Mouse (Mus musculus): ENCODE measurements at regions not wholly inside any gene's neighbourhood (a gene's known extent, or its start where the extent isn't known, plus 50 kb on each side); places are given as distances from the start of the nearest gene placed in this dataset.

GRCm38 (mm10) chr15:5580416-5580815 is 336.4 kb upstream of the Ptger4 start:
- in situ Hi-C loops (cut with MboI, MseI) = no loop called here

- in situ Hi-C loops (cut with MboI, MseI) = no loop called here
Measured at GRCm38 (mm10) chr15:5584381-5584780, 340.4 kb upstream of the Ptger4 start.

GRCm38 (mm10) chr15:5604732-5605266 is 360.8 kb upstream of the Ptger4 start:
- in situ Hi-C loops (cut with MboI, MseI) = no loop called here

GRCm38 (mm10) chr15:5607533-5607932 is 363.5 kb upstream of the Ptger4 start:
- in situ Hi-C loops (cut with MboI, MseI) = no loop called here

- in situ Hi-C loops (cut with MboI, MseI) = no loop called here
Measured at GRCm38 (mm10) chr15:5623021-5623420, 379.0 kb upstream of the Ptger4 start.

GRCm38 (mm10) chr15:5625367-5625766 is 381.4 kb upstream of the Ptger4 start:
- in situ Hi-C loops (cut with MboI, MseI) = no loop called here

GRCm38 (mm10) chr15:5646673-5647072 is 402.7 kb upstream of the Ptger4 start:
- in situ Hi-C loops (cut with MboI, MseI) = no loop called here

GRCm38 (mm10) chr15:5658796-5659195 is 414.8 kb upstream of the Ptger4 start:
- in situ Hi-C loops (cut with MboI, MseI) = no loop called here

- in situ Hi-C loops (cut with MboI, MseI) = no loop called here
Measured at GRCm38 (mm10) chr15:5660819-5661218, 416.8 kb upstream of the Ptger4 start.

GRCm38 (mm10) chr15:5671781-5672180 is 427.8 kb upstream of the Ptger4 start:
- in situ Hi-C loops (cut with MboI, MseI) = no loop called here

GRCm38 (mm10) chr15:5676704-5677103 is 432.7 kb upstream of the Ptger4 start:
- in situ Hi-C loops (cut with MboI, MseI) = no loop called here

GRCm38 (mm10) chr15:5693810-5694209 is 449.8 kb upstream of the Ptger4 start:
- in situ Hi-C loops (cut with MboI, MseI) = no loop called here

GRCm38 (mm10) chr15:5695015-5695414 is 451.0 kb upstream of the Ptger4 start:
- in situ Hi-C loops (cut with MboI, MseI) = no loop called here

GRCm38 (mm10) chr15:5708454-5708853 is 464.5 kb upstream of the Ptger4 start:
- in situ Hi-C loops (cut with MboI, MseI) = no loop called here

- in situ Hi-C loops (cut with MboI, MseI) = no loop called here
Measured at GRCm38 (mm10) chr15:5740658-5741057, 496.7 kb upstream of the Ptger4 start.

GRCm38 (mm10) chr15:5743893-5744292 is 499.9 kb upstream of the Ptger4 start:
- in situ Hi-C loops (cut with MboI, MseI) = no loop called here

- in situ Hi-C loops (cut with MboI, MseI) = loop anchor here in 1 of 2 experiments (10.0 kb wide), 1 partner anchor 524 kb away; no protein-coding TSS in a partner anchor
Measured at GRCm38 (mm10) chr15:5758690-5759089, 514.7 kb upstream of the Ptger4 start.

- in situ Hi-C loops (cut with MboI, MseI) = no loop called here
Measured at GRCm38 (mm10) chr15:5762216-5762615, 518.2 kb upstream of the Ptger4 start.

- in situ Hi-C loops (cut with MboI, MseI) = no loop called here
Measured at GRCm38 (mm10) chr15:5777074-5777473, 522.5 kb upstream of the Dab2 start.

GRCm38 (mm10) chr15:5799917-5800316 is 499.7 kb upstream of the Dab2 start:
- in situ Hi-C loops (cut with MboI, MseI) = loop anchor here in 1 of 2 experiments (5.0 to 10.0 kb wide), 2 partner anchors 63 to 1295 kb away; no protein-coding TSS in a partner anchor

GRCm38 (mm10) chr15:5811154-5811732 is 488.3 kb upstream of the Dab2 start:
- in situ Hi-C loops (cut with MboI, MseI) = no loop called here

- in situ Hi-C loops (cut with MboI, MseI) = no loop called here
Measured at GRCm38 (mm10) chr15:5811958-5812357, 487.6 kb upstream of the Dab2 start.

GRCm38 (mm10) chr15:5817901-5818576 is 481.5 kb upstream of the Dab2 start:
- in situ Hi-C loops (cut with MboI, MseI) = no loop called here

Measured in T-helper 17 cell (primary cell).